Comparison of ENCODE assay signal across 16 mouse cellular contexts in genomic region chr4:137831598-137831997, GRCm38 (mm10). TPM values are rescaled to one million over a fixed set of nuclear protein-coding genes. Genes with fewer than 3 reads are reported as not detected.
DNase-seq lines count a peak whose midpoint lies in the region.
"Had no signal": no experiment of that assay in that cellular context is flagged by ENCODE, and none has a peak within 500 bp of the region (broad histone marks: within the 10 kb centered on the region; RNA-seq: fewer than 3 reads in every experiment).

No protein-coding gene starts in this region.

- DNase-seq in heart, adult 11 months, result peak; percentile 74
- DNase-seq in heart, adult 18-20 months, result no peak
- peak; percentile 48 for DNase-seq in urinary bladder, postnatal 14 days (ENCODE audit: low spot score)
- DNase-seq in urinary bladder, postnatal 10 days (ENCODE audit: low spot score), result no peak
- DNase-seq: adrenal gland, adult 2 months; adrenal gland, adult 8-10 months; adrenal gland, postnatal 10 days; adrenal gland, postnatal 14 days; adrenal gland, postnatal 25 days; adrenal gland, postnatal 36 days; B cell, adult 2 months; cerebellum, adult 11 months; cerebellum, adult 11-12 months; cerebellum, adult 18-20 months had no signal

RNA-seq across cellular contexts. Expression of gene Ece1, which starts 30.4 kb away (rescaled TPM):
- 100 to 1,000 TPM; 105 to 121 TPM for total RNA-seq in heart, adult 18-20 months (2021)

RNA-seq across cellular contexts. Expression of gene Alpl, which starts 35.4 kb away (rescaled TPM):
- 10 to 100 TPM; 55.4 to 56.0 TPM for total RNA-seq in heart, adult 18-20 months (2021)
- total RNA-seq: G1E, MEL had no signal

Comparison
In these comparisons a context has a peak if more than half of its experiments do, and no peak if none do; other contexts are left out.
1. DNase-seq: peak in heart, adult 11 months (single experiment) and urinary bladder, postnatal 14 days (single experiment); none in heart, adult 18-20 months (0 of 2) and urinary bladder, postnatal 10 days (single experiment).